Mouse (Mus musculus): Measurements from ENCODE around the gene Itpka. TPM values are rescaled to one million over a fixed set of nuclear protein-coding genes. Genes with fewer than 3 reads are reported as not detected.
"Not testable (repeated sequence)": the region's sequence is repeated elsewhere in the genome, so short reads cannot be mapped to it uniquely, and the experiment has no call there.

The Itpka gene
- polyA plus RNA-seq (2016; fragmentation: Nextera tagmentation; extraction: Ambion mirVana) = 2.7 and 3.1 TPM in 2 replicates

GRCm38 (mm10) chr2:119741581-119742411, at the start of gene Itpka:
Gene Itpka (plus strand): TSS chr2:119742337.
- Histone ChIP-seq H3K36me3 (no peaks in the 10 kb centered on the region), H3K27me3 (ENCODE audit: insufficient read depth, poor library complexity, severe bottlenecking) (peaks cover 63% of the 10 kb centered on the region), H3K27ac (peak within 1 kb of the TSS; percentile 95), H3K4me1 (peaks cover 59% of the 10 kb centered on the region), H3K9me3 (no peaks in the 10 kb centered on the region), H3K4me3 (peak within 1 kb of the TSS; percentile 77)
- under 1% methylated on average over 52 of the region's 53 CpGs for whole genome bisulfite sequencing
- peak; percentile 92 for DNase-seq (ENCODE audit: low spot score)

DNA sequence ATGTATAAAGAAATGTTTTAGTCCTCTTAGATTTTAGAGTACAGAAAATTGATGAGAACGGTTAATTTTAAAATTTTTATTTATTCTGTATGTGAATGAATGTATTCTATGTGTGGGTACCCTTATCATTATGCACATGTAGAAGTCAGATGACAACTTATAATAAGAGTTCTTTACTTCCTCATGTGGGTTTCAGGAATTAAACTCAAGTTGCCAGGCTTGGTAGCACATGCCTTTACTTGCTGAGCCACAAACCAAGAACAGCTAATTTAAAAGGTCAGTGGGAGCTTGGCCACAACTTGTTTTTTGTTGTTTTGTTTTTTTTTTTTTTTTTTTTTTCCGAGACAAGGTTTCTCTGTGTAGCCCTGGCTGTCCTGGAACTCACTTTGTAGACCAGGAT, 47.3 kb upstream of the Itpka start:
- WGBS = 79% methylated on average over 2 of the region's 2 CpGs
- no peak overlapping the region for H3K4me3 ChIP-seq
- H3K27ac ChIP-seq = no peak overlapping the region
- no peaks in the 10 kb centered on the region for H3K27me3 ChIP-seq (ENCODE audit: insufficient read depth, poor library complexity, severe bottlenecking)
- no peaks in the 10 kb centered on the region for H3K9me3 ChIP-seq
- no peak for DNase-seq (ENCODE audit: low spot score)
- H3K4me1 ChIP-seq = 0 out of 2 replicates have a peak, but pooled peaks cover 3% of the 10 kb centered on the region
- H3K36me3 ChIP-seq = peaks cover 18% of the 10 kb centered on the region; the same call in 1 of the 2 replicates

GRCm38 (mm10) chr2:119696111-119696510, 46.0 kb upstream of the Itpka start:
- H3K9me3 ChIP-seq = no peaks in the 10 kb centered on the region
- no peak overlapping the region for H3K4me3 ChIP-seq
- no peaks in the 10 kb centered on the region for H3K27me3 ChIP-seq (ENCODE audit: insufficient read depth, poor library complexity, severe bottlenecking)
- no peak for DNase-seq (ENCODE audit: low spot score)
- WGBS = 79% methylated on average over 1 of the region's 1 CpGs
- peaks cover 24% of the 10 kb centered on the region; the same call in 1 of the 2 replicates for H3K36me3 ChIP-seq
- no peak overlapping the region for H3K27ac ChIP-seq
- no peaks in the 10 kb centered on the region for H3K4me1 ChIP-seq

- H3K4me3 ChIP-seq = no peak overlapping the region
- H3K9me3 ChIP-seq = no peaks in the 10 kb centered on the region
- no peaks in the 10 kb centered on the region for H3K4me1 ChIP-seq
- H3K36me3 ChIP-seq = peaks cover 24% of the 10 kb centered on the region
- no peaks in the 10 kb centered on the region for H3K27me3 ChIP-seq (ENCODE audit: insufficient read depth, poor library complexity, severe bottlenecking)
- DNase-seq (ENCODE audit: low spot score) = no peak
- H3K27ac ChIP-seq = no peak overlapping the region
- 97% methylated on average over 2 of the region's 2 CpGs for WGBS
Observed at GRCm38 (mm10) chr2:119698472-119698871, 43.7 kb upstream of the Itpka start.

GRCm38 (mm10) chr2:119699962-119700361, 42.2 kb upstream of the Itpka start:
- H3K27ac ChIP-seq = no peak overlapping the region
- DNase-seq (ENCODE audit: low spot score) = no peak
- no peak overlapping the region for H3K4me3 ChIP-seq
- no peaks in the 10 kb centered on the region for H3K4me1 ChIP-seq
- peaks cover 27% of the 10 kb centered on the region for H3K36me3 ChIP-seq
- WGBS = 92% methylated on average over 3 of the region's 3 CpGs
- no peaks in the 10 kb centered on the region for H3K27me3 ChIP-seq (ENCODE audit: insufficient read depth, poor library complexity, severe bottlenecking)
- H3K9me3 ChIP-seq = no peaks in the 10 kb centered on the region

GRCm38 (mm10) chr2:119703171-119703570, 39.0 kb upstream of the Itpka start:
- H3K9me3 ChIP-seq = no peaks in the 10 kb centered on the region
- H3K4me1 ChIP-seq = no peaks in the 10 kb centered on the region
- no peak for DNase-seq (ENCODE audit: low spot score)
- H3K27ac ChIP-seq = no peak overlapping the region
- no peak overlapping the region for H3K4me3 ChIP-seq
- peaks cover 51% of the 10 kb centered on the region for H3K36me3 ChIP-seq
- 98% methylated on average over 2 of the region's 2 CpGs for WGBS
- no peaks in the 10 kb centered on the region for H3K27me3 ChIP-seq (ENCODE audit: insufficient read depth, poor library complexity, severe bottlenecking)

GRCm38 (mm10) chr2:119707676-119708075, 34.5 kb upstream of the Itpka start:
- no peak overlapping the region for H3K4me3 ChIP-seq
- no peak overlapping the region for H3K27ac ChIP-seq
- no peaks in the 10 kb centered on the region for H3K27me3 ChIP-seq (ENCODE audit: insufficient read depth, poor library complexity, severe bottlenecking)
- DNase-seq (ENCODE audit: low spot score) = no peak
- no peaks in the 10 kb centered on the region for H3K9me3 ChIP-seq
- no peaks in the 10 kb centered on the region for H3K4me1 ChIP-seq
- H3K36me3 ChIP-seq = peaks cover 70% of the 10 kb centered on the region
- 93% methylated on average over 3 of the region's 3 CpGs for WGBS

DNA sequence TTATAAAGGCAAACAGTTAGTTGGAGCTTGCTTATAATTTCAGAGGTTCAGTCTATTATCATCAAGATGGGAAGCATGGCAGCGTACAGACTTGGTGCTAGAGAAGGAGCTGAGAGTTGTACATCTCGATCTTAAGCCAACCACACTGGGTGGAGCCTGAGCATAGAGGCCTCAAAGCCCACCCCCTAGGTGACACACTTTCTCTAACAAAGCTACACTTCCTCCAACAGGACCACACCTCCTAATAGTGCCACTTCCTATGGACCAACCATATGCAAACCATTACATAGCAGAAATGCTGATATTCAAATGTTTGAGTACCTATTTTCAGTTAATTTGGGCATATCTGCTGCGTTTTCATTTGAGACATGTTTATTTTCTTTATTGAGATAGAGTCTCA, 32.1 kb upstream of the Itpka start:
- Histone ChIP-seq H3K36me3 (peaks cover 70% of the 10 kb centered on the region), H3K4me3 (no peak overlapping the region), H3K9me3 (no peaks in the 10 kb centered on the region), H3K4me1 (no peaks in the 10 kb centered on the region), H3K27ac (no peak overlapping the region), H3K27me3 (ENCODE audit: insufficient read depth, poor library complexity, severe bottlenecking) (no peaks in the 10 kb centered on the region)
- no peak for DNase-seq (ENCODE audit: low spot score)
- 92% methylated on average over 3 of the region's 3 CpGs for WGBS

DNA sequence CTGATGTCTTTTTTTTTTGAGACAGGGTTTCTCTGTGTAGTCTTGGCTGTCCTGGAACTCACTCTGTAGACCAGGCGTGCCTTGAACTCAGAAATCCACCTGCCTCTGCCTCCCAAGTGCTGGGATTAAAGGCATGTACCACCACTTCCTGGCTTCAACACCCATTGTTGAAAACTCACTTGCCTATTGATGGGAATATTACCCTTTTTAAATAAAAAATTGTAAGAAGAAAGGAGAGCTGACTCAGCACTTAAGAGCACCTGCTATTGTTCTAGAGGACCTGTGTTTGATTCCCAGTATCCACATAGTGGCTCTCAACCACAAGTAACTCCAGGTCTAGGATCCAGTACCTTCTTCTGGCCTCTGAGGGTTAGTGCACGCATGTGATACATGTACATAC, 26.3 kb upstream of the Itpka start:
- H3K36me3 ChIP-seq = peaks cover 74% of the 10 kb centered on the region
- 89% methylated on average over 2 of the region's 2 CpGs for WGBS
- H3K4me3 ChIP-seq; H3K9me3 ChIP-seq; DNase-seq (ENCODE audit: low spot score); H3K27ac ChIP-seq; H3K4me1 ChIP-seq; H3K27me3 ChIP-seq (ENCODE audit: insufficient read depth, poor library complexity, severe bottlenecking): not testable (repeated sequence)

DNA sequence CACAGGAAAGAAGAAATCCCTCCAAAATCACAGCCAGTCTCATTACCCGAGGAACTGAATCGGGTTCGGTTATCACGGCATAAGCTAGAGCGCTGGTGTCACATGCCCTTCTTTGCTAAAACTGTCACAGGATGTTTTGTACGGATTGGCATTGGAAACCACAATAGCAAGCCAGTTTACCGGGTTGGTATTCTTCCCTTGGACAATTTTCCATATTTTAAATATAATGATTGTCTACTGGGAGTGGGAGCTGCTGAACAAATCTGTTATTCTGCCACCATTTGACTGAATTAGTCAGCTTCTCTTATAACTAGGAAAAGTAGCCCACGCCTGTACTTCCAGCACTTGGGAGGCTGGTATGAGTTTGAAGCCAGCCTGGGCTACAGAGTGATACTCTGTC, 21.1 kb upstream of the Itpka start:
- Histone ChIP-seq H3K27ac (no peak overlapping the region), H3K9me3 (no peaks in the 10 kb centered on the region), H3K36me3 (peaks cover 82% of the 10 kb centered on the region), H3K4me3 (no peak overlapping the region), H3K27me3 (ENCODE audit: insufficient read depth, poor library complexity, severe bottlenecking) (no peaks in the 10 kb centered on the region), H3K4me1 (no peaks in the 10 kb centered on the region)
- 93% methylated on average over 8 of the region's 8 CpGs for WGBS
- no peak for DNase-seq (ENCODE audit: low spot score)

DNA sequence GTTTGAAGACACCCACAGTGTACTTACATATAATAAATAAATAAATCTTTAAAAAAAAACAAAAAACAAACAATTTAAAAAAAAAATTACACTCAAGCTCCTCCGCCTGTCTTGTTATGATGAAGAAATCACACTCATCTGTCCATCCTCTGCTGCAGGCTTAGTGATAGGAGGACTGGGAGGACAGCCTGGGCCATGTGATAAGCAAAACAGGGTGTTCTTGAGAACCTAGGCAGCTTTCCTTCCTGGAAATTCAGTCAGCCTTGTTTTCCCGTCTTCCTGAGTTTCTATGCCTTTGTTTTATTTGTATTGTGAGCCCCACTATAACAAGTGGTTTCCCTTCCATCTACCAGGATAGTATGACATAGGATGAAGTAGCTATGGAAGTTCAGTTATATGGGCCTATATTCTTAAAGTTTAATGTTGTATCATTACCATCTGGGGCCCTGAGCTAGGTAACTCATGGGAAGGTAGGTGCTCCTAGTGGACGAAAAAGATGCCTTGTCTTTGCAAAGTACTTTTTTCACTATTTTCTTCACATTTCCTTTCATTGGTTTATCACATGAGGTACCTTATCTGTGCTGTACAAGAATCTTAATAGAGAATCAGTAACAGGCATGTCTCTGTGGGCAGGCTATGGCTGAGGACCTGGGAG, 14.2 kb upstream of the Itpka start:
- Histone ChIP-seq H3K27me3 (ENCODE audit: insufficient read depth, poor library complexity, severe bottlenecking) (no peaks in the 10 kb centered on the region), H3K4me1 (no peaks in the 10 kb centered on the region), H3K4me3 (no peak overlapping the region), H3K27ac (no peak overlapping the region), H3K9me3 (no peaks in the 10 kb centered on the region), H3K36me3 (peaks cover 94% of the 10 kb centered on the region)
- WGBS = 72% methylated on average over 3 of the region's 3 CpGs
- DNase-seq (ENCODE audit: low spot score) = no peak

DNA sequence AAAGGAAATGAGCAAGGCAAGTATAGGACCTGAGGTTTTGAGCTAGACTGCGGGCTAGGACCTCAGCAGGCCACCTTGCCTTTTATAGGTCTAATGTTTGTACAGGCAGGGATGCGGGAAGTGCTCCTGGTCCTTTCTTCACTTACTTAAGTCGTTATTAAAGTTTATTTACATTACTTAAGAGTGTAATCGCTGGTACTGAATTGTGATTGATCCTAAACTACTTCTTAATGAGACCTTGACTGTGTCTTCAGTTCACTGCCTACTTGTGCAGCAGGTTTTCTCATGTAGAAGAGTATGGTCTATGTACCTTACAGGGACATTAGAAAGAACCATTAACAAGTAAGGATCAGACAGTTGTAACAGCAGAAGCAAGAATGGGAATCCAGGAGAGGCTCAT, 11.4 kb upstream of the Itpka start:
- WGBS = 89% methylated on average over 4 of the region's 4 CpGs
- Histone ChIP-seq H3K9me3 (no peaks in the 10 kb centered on the region), H3K36me3 (peaks cover 95% of the 10 kb centered on the region), H3K27me3 (ENCODE audit: insufficient read depth, poor library complexity, severe bottlenecking) (peaks cover 3% of the 10 kb centered on the region; the same call in 1 of the 2 replicates), H3K4me3 (no peak overlapping the region), H3K4me1 (no peaks in the 10 kb centered on the region), H3K27ac (no peak overlapping the region)
- no peak for DNase-seq (ENCODE audit: low spot score)

DNA sequence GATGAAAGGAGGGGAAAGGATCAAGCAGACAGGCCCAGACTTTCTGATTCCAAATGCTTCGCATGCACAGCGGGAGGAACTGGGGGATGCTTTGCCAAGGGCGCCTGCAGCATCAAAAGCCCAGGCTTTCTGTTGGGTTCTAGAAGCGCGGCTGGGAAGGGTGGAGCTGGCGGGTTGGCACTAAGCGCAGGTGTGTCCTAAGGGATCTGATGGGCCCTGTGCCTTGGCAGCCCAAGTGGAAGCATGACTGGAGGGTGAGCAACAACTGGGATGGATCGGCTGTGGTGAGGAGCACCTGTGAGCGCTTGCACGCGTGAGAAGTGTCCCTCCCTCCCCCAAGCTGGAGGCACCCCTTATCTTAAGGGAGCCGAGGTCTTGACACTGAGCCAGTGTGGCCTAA, 5.0 kb upstream of the Itpka start:
- Histone ChIP-seq H3K27me3 (ENCODE audit: insufficient read depth, poor library complexity, severe bottlenecking) (peaks cover 36% of the 10 kb centered on the region), H3K9me3 (no peaks in the 10 kb centered on the region), H3K27ac (no peak overlapping the region), H3K4me1 (peaks cover 28% of the 10 kb centered on the region), H3K4me3 (no peak overlapping the region), H3K36me3 (peaks cover 36% of the 10 kb centered on the region)
- no peak for DNase-seq (ENCODE audit: low spot score)
- 14% methylated on average over 12 of the region's 12 CpGs for WGBS

Measured in heart, embryonic 10.5 days (tissue).